Mouse (Mus musculus) lung, postnatal 4 days (tissue): ENCODE data around the gene Tmem169.

Experiments used
- DNase-seq, 2 experiments: peaks; one replicate each; pipeline ENCODE4 v3.0.0; 2021

Gene Tmem169

DNA sequence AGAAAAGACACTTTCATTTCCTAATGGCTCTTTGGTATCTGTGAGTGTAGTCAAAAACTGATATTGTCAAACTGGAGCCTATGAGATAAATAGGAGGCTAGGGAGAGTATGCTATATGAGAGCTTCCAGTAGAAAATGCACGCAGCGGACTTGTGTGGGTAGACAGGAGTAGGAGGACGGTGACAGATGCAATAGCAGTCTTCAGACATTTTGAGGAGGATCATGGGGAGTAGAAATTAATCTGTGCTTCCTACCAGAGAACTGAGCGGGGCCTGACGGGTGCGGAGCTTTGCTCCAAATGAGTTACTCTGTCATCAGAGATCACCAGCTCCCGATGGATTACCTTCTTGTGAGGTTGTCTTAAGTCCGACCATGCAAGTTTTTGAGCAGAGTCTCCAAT lies 52.6 kb downstream of the Tmem169 start:
- DNase-seq, result no peak

DNA sequence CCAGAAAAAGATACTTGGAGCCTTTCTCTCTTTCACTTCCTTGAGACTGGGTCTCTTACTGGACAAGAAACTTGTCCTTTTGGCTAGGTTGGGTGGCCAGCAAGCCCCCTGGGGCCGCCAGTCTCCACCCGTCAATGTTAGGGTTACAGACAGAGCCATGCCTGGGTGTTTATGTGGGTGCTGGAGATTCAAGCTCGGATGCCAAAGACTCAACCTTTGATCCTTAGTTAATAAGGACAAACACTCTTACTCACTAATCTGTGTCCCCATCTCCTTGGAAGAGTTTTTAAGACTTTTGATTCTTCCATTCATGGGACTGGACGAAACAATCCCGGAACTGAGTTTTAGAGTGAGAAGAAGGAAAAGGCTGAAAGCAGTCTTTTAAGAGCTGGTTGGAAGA lies 54.2 kb downstream of the Tmem169 start:
- DNase-seq, result no peak

- DNase-seq, result no peak
Observed at GRCm38 (mm10) chr1:72347873-72348272, 63.7 kb downstream of the Tmem169 start.
